Mouse (Mus musculus) ES-E14 (cell line): ENCODE results near the gene Gc. TPM values are rescaled to one million over a fixed set of nuclear protein-coding genes. Genes with fewer than 3 reads are reported as not detected.

Experiments used
- DNase-seq: peaks from one replicate; pipeline ENCODE4 v3.0.0-alpha.2; 2013; ENCODE audit warnings: low read depth, low spot score
- H3K27ac ChIP-seq: 2 replicates; pipeline ENCODE4 v1.5.1; 2012; ENCODE audit warnings: low read depth, mild to moderate bottlenecking, low read length, moderate library complexity, mixed read lengths; ENCODE audit not compliant: poor library complexity, insufficient read depth, severe bottlenecking
- H3K36me3 ChIP-seq: 2 replicates; pipeline ENCODE4 v1.6.1; 2012; ENCODE audit warnings: mild to moderate bottlenecking, low read length, moderate library complexity, mixed read lengths; ENCODE audit not compliant: control insufficient read depth, poor library complexity, insufficient read depth, severe bottlenecking
- H3K4me1 ChIP-seq, 2 experiments: fragments of 150-350 bp in 1 of 2; sonication (generic) in 1 of 2; 2 replicates each; pipeline ENCODE4 v1.6.1; 2012; ENCODE audit warnings: low read length in 2 of 2, mild to moderate bottlenecking in 1 of 2, mixed read lengths in 1 of 2; ENCODE audit not compliant: control insufficient read depth in 2 of 2, insufficient read depth in 2 of 2, poor library complexity in 1 of 2
- H3K4me3 ChIP-seq, 2 experiments: fragments of 150-350 bp in 1 of 2; sonication (generic) in 1 of 2; 2 replicates each; pipeline ENCODE4 v1.5.1; 2012; ENCODE audit warnings: low read length in 2 of 2, low read depth in 1 of 2, mild to moderate bottlenecking in 1 of 2, mixed read lengths in 1 of 2; ENCODE audit not compliant: insufficient read depth in 1 of 2, poor library complexity in 1 of 2, severe bottlenecking in 1 of 2
- H3K9ac ChIP-seq: 2 replicates; pipeline ENCODE4 v1.6.1; 2012; ENCODE audit warnings: low read depth, mild to moderate bottlenecking, low read length, mixed read lengths; ENCODE audit not compliant: poor library complexity, insufficient read depth, severe bottlenecking
- H3K9me3 ChIP-seq: fragments of 150-350 bp; sonication (generic); 2 replicates; pipeline ENCODE4 v1.6.1; 2012; ENCODE audit warnings: low read depth, mild to moderate bottlenecking, low read length; ENCODE audit not compliant: control insufficient read depth, insufficient read depth
- CHD2 ChIP-seq: IDR thresholded peaks from 2 replicates; pipeline ENCODE4 v1.6.1; 2014; ENCODE audit warnings: mild to moderate bottlenecking, low read depth, low read length, inconsistent platforms
- HCFC1 ChIP-seq: IDR thresholded peaks from 2 replicates; pipeline ENCODE4 v1.6.1; 2012; ENCODE audit warnings: low read length, inconsistent platforms, borderline replicate concordance; ENCODE audit not compliant: insufficient read depth
- MAFK ChIP-seq: IDR thresholded peaks from 2 replicates; pipeline ENCODE4 v1.6.1; 2014; ENCODE audit warnings: mild to moderate bottlenecking, low read depth, low read length, inconsistent platforms; ENCODE audit not compliant: insufficient read depth
- ZC3H11A ChIP-seq: IDR thresholded peaks from 2 replicates; pipeline ENCODE4 v1.6.1; 2012; ENCODE audit warnings: low read depth, mild to moderate bottlenecking, inconsistent platforms, low read length, borderline replicate concordance
- ZNF384 ChIP-seq: IDR thresholded peaks from 2 replicates; pipeline ENCODE4 v1.6.1; 2012; ENCODE audit warnings: low read depth, low read length, inconsistent platforms
- in situ Hi-C, 2 experiments: fragments of 600-800 bp; cut with MboI; formaldehyde crosslinking; loops; one replicate each; pipeline ENCODE4 v1.15.1; 2025; ENCODE audit warnings: low sequenced_read_pairs in 2 of 2, inconsistent platforms in 1 of 2; ENCODE audit not compliant: unreplicated experiment in 2 of 2
- total RNA-seq: library from RNA; depleted of rRNA; stranded (reverse); fragments of 300-350 nt; gene quantifications from 2 replicates; pipeline ENCODE4 v1.2.3, GENCODE M21; 2012; rRNA removed

The Gc gene
- total RNA-seq, result not detected in 2 replicates

GRCm38 (mm10) chr5:89457554-89458062 lies at the start of gene Gc:
Gene Gc (minus strand): TSS chr5:89457898.
- Histone ChIP-seq H3K4me1 (no peaks in the 10 kb centered on the region), H3K36me3 (no peaks in the 10 kb centered on the region), H3K4me3 (no peak within 1 kb of the TSS), H3K27ac (no peak within 1 kb of the TSS), H3K9ac (no peak within 1 kb of the TSS), H3K9me3 (no peaks in the 10 kb centered on the region)
- TF ChIP-seq HCFC1, result no peak
- TF ChIP-seq ZNF384, result no peak
- no peak for TF ChIP-seq ZC3H11A
- in situ Hi-C loops, result no loop called here
- DNase-seq, result no peak

GRCm38 (mm10) chr5:89500182-89500581 lies 42.5 kb upstream of the Gc start:
- H3K4me3 ChIP-seq, result no peak overlapping the region
- no peak overlapping the region for H3K9ac ChIP-seq
- DNase-seq, result peak; percentile 47
- no peaks in the 10 kb centered on the region for H3K4me1 ChIP-seq
- no peaks in the 10 kb centered on the region for H3K9me3 ChIP-seq
- no peak overlapping the region for H3K27ac ChIP-seq
- in situ Hi-C loops, result no loop called here
- TF ChIP-seq ZNF384 (peak; percentile 47; the same call in 1 of the 2 replicates), ZC3H11A (no peak), MAFK (no peak), HCFC1 (no peak), CHD2 (no peak)
- no peaks in the 10 kb centered on the region for H3K36me3 ChIP-seq

GRCm38 (mm10) chr5:89492560-89492959 lies 34.9 kb upstream of the Gc start:
- no peak for DNase-seq
- no peak overlapping the region for H3K27ac ChIP-seq
- no peak for TF ChIP-seq HCFC1
- no peak for TF ChIP-seq CHD2
- TF ChIP-seq ZC3H11A, result no peak
- TF ChIP-seq MAFK, result no peak
- no peak for TF ChIP-seq ZNF384

GRCm38 (mm10) chr5:89470483-89470882 lies 12.8 kb upstream of the Gc start:
- no peak overlapping the region for H3K9ac ChIP-seq
- no peak for DNase-seq
- in situ Hi-C loops, result no loop called here
- H3K27ac ChIP-seq, result no peak overlapping the region
- H3K4me1 ChIP-seq, result no peaks in the 10 kb centered on the region
- TF ChIP-seq CHD2 (no peak), HCFC1 (no peak), ZNF384 (no peak), ZC3H11A (no peak), MAFK (no peak)
- H3K9me3 ChIP-seq, result no peaks in the 10 kb centered on the region
- no peak overlapping the region for H3K4me3 ChIP-seq
- no peaks in the 10 kb centered on the region for H3K36me3 ChIP-seq

More at GRCm38 (mm10) chr5:89492560-89492959, 34.9 kb upstream of the Gc start:
- Histone ChIP-seq H3K4me1 (no peaks in the 10 kb centered on the region), H3K9ac (no peak overlapping the region), H3K36me3 (no peaks in the 10 kb centered on the region), H3K4me3 (no peak overlapping the region), H3K9me3 (no peaks in the 10 kb centered on the region)
- in situ Hi-C loops, result no loop called here

GRCm38 (mm10) chr5:89467886-89468285 lies 10.2 kb upstream of the Gc start:
- Histone ChIP-seq H3K27ac (no peak overlapping the region), H3K4me1 (no peaks in the 10 kb centered on the region), H3K36me3 (no peaks in the 10 kb centered on the region), H3K9me3 (no peaks in the 10 kb centered on the region), H3K4me3 (no peak overlapping the region), H3K9ac (no peak overlapping the region)
- DNase-seq, result no peak
- in situ Hi-C loops, result no loop called here
- TF ChIP-seq ZC3H11A (no peak), MAFK (no peak), ZNF384 (no peak), CHD2 (no peak)
